Mouse (Mus musculus) retina, embryonic 14.5 days (tissue): ENCODE measurements around the gene Mageb16.

Experiments used
- DNase-seq: peaks from one replicate; pipeline ENCODE4 v3.0.0-alpha.2; 2015; ENCODE audit warnings: low spot score

Gene Mageb16

GRCm38 (mm10) chrX:79671411-79671810 lies at the start of gene Mageb16:
TSS of gene Mageb16 (minus strand) at chrX:79671435.
- no peak for DNase-seq

GRCm38 (mm10) chrX:79651091-79651490 lies 20.1 kb downstream of the Mageb16 start:
- no peak for DNase-seq

GRCm38 (mm10) chrX:79635396-79635795 lies 35.8 kb downstream of the Mageb16 start:
- DNase-seq, result no peak

GRCm38 (mm10) chrX:79606462-79606861 lies 64.8 kb downstream of the Mageb16 start:
- DNase-seq, result no peak
